Mouse (Mus musculus) gastrocnemius, postnatal 14 days (tissue): ENCODE measurements around the gene Hipk1. TPM values are rescaled to one million over a fixed set of nuclear protein-coding genes. Genes with fewer than 3 reads are reported as not detected.
A peak's percentile ranks its signal among the peaks of the same experiment; 100 is the strongest.
"Not testable (repeated sequence)": the region's sequence is repeated elsewhere in the genome, so short reads cannot be mapped to it uniquely, and the experiment has no call there.

Experiments used
- DNase-seq: peaks from one replicate; pipeline ENCODE4 v3.0.0; 2021; ENCODE audit warnings: mixed read lengths
- intact Hi-C: fragments of 180-260 bp; cut with DNase I; formaldehyde crosslinking; loops from one replicate; pipeline ENCODE4 v1.15.1; 2025; ENCODE audit warnings: low total_unique reads
- total RNA-seq, 2 experiments: library from RNA; stranded (reverse); gene quantifications; 2 replicates each; pipeline ENCODE4 v1.2.3; 2021

The Hipk1 gene
- total RNA-seq, 2 experiments from 2014 or later = 45.8 to 71.0 TPM

DNA sequence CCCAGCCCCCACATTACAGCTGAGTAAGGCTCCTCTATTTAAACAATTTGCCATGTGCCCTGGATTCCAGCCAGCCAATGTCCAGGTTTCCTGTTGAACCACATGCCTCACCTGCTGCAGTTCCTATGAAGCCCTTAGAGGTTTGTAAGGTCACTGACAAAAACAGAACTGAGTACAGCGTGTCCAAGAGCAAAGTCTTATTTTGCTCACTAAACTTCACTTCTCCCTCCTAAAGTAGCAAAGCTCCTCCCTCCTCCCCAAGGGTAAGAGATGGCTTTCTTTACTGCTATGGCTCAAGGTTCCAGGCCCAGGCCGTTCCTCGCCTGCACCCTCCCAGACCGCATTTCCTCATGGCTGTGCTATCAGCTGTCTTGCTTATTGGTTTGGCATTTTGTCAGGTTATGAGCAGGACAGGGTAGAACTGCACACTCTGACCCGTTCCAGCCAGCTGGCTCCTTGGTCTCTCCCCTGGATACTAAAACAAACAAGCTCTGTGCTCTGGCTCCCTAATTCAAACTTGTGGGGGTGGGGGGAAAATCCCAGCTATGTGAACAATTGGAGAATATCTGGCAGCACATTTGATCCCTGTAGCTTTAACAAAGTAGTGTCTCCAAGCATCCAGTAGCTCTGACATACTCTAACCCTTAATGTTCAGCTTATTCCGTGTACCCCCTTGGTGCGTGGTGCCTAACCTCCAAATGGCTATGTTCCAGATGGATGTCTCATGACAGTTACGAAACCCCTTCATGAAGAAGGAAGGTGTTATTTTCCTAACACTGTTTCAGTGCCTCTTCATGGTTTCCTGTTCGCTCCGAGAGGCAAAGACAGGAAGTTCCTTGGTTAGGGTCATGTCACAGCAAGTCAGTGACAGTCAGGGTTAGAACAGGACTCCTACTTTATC is 10.5 kb upstream of the Hipk1 start:
- DNase-seq = peak; percentile 76
- intact Hi-C loops = no loop called here

DNA sequence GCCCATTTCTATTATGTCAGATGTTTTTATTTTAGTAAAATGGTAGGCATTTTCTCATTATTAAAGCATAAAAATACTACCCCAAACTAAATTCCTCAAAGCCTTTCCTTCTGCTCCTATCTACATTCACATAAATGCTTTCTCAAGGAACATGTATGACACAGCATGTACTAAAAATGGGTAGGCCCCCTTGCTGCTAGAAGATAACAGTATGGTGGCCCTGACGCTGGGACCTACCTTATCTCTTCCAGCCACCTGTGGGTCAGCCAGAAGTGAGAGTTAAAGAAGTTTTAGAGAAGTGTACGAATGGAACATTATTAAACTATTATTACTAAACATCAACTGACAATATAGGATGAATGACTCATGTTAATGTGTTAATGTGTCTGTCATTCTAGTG is 8.1 kb upstream of the Hipk1 start:
- intact Hi-C loops = no loop called here
- DNase-seq = no peak

DNA sequence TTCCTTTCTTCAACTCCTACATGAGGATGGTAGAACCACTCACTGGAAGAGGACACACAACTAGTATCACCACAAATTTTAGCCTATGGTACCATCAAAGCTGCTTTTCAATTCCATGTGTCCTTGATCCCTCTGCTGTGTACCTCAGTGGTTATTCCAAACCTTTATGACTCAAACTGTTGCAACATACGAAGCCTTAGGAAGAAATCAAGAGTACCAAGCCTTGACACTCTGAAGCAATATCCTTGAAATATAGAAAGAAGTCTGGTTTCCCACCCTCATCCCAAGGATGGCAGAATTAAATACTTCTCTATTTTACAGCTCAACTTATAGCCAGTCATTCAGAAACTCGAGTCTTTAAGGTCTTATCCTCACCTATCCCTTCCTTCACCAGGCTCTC is 5.0 kb upstream of the Hipk1 start:
- DNase-seq = no peak
- intact Hi-C loops = no loop called here

DNA sequence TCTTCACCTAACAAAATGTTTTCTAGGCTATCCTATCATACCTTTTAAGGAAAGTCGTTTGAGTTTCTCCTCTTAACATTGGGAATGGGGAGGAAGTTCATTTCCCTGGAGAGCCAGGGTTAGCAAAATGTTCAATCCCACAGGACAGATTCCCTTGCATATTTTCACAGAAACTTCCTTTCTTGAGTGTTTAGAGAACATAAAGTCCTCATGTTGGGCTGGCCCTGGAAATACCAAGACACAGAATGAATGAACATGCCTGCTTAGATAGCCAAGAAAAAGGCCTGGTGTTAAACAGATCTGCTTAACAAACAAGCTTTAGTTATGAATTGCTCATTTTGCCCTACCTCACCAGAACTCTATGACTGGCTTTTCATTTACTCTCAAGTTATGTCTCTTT is 1.2 kb upstream of the Hipk1 start:
- intact Hi-C loops = no loop called here
- no peak for DNase-seq

DNA sequence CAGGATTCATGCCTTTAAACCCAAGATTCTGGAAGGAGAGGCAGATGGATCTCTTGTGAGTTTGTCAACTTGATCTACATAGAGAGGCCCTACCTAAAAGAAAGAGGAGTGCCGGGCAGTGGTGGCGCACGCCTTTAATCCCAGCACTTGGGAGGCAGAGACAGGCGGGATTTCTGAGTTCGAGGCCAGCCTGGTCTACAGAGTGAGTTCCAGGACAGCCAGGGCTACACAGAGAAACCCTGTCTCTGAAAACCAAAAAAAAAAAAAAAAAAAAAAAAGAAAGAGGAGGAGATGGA is 696 bp upstream of the Hipk1 start:
- intact Hi-C loops, DNase-seq: not testable (repeated sequence)

DNA sequence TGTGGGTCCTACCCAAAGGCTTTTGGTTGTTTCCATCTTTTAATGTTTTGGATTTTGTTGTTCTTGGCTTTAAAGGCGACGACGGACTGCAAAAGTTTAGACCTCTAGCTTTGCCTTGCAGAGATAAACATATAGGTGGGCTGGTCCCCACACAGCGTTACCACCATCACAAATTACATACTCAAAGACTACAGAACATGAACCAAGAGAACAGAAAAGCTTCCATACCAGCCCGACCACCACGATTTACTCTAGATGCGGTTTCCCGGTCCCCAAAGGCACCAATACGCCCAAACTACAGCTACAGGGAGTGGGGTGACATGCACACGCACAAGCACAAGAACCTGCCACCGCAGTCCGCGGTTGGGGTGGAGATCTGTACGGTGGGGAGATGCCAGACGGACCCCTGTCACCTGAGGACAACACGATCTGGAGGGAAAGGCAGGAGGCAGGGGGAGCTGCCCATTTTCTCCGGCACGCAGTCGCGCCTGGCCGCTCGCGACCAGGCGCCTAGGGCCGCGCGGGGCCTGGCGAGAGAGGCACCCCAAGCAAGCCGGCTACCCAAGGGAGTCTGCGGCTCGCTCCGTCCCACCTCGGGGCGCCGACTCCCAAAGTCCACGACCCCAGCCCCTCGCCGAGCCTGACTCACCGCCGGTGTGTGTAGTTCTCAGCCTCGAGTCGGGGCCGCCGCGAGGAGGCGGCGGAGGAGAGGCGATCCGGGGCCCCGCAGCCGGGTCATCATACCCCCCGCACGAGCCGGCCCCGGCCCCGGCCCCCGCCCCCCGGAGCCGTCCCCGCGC is 817 bp downstream of the Hipk1 start:
- intact Hi-C loops = no loop called here

DNA sequence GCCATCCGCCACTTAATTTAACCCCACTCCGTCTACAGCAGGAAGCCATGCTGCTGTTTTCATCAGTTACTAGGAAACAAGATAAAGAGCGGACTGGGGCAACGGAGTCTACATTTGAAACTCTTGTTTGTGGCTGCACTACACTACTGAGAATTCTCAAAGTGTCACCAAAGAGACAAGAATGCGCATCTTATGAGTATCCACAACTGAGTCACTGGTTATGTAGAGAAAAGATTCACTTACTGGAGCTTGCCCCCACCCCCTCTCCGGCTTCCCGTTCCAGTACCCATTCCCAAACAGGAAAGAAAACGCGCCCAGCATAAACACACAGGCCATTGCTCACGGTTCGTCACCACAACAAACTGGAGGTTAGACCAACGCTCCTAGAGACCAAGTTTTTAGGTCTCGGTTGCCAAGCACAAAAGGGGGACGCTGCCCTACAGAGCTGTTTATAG is 1.4 kb downstream of the Hipk1 start:
- DNase-seq = no peak
- intact Hi-C loops = no loop called here

More for the DNA sequence above, 817 bp downstream of the Hipk1 start:
- peak; percentile 34 for DNase-seq

DNA sequence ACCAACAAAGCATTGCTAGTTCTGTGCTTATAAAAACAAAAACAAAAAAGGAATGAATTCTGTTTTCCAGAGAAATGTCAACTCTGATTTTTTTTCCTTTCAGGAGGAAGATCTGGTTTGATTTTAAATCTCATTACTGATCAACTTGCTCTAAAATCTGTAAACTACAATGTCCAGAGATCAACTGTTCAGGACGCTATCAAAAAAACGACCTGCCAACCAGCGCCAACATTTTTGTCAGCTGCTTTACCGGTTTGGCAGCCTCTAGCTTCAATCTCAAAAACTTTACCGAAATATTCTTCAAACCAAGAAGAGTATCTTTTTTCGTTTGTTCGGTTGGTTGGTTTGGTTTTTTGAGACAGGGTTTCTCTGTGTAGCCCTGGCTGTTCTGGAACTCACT is 2.3 kb downstream of the Hipk1 start:
- DNase-seq = no peak
- intact Hi-C loops = no loop called here

DNA sequence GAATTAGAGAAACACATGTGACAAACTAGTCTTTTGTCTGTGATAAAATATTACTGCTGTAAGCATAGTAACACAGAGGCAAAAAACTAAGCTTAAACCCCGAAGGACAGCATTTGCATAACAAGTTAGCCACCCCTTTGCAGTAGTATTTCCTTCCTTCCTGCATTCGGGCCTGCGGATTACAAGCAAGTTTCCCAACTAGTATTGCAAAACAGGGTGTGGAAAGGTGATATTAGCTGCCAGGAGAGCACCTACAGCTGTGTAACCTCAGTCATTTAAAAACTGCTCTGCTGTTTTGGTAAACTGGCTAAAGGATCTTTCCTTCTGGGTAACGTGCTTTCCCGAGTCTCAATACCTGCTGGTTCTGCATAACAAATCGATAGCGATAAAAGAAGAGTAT is 4.1 kb downstream of the Hipk1 start:
- intact Hi-C loops = no loop called here
- no peak for DNase-seq

DNA sequence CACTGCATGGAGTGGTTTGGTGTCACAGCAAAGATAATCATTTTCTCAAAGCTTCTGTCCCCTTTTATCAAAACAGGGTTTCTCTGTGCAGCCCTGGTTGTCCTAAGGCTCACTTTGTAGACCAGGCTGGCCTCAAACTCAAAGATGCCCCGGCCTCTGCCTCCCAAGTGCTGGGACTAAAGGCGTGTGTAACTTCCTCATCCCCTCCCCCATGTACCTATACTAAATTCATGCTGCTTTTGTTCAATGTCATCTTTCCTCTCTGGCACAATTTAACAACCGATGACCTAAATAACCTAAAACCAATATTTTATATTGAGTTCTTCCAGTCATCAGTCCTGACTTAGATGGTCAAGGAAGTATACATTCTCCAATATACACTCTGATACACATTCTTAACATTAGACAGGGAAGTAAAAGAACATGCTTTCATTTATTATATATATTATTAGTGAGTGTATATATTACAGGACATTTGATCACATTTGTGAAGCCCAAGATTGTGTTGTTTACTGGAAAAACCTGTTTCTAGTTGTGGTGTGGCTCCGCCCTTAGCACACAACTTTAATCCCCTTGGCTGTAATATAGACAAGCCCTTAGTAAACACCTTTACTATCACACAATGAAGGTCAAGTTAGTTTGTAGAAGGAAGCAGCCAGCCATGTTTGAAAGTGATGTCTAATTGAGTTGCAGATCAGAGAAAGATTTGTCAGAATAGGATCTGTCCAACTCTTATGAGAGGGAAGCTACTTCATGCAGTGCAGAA is 8.3 kb downstream of the Hipk1 start:
- intact Hi-C loops = no loop called here
- DNase-seq = no peak

DNA sequence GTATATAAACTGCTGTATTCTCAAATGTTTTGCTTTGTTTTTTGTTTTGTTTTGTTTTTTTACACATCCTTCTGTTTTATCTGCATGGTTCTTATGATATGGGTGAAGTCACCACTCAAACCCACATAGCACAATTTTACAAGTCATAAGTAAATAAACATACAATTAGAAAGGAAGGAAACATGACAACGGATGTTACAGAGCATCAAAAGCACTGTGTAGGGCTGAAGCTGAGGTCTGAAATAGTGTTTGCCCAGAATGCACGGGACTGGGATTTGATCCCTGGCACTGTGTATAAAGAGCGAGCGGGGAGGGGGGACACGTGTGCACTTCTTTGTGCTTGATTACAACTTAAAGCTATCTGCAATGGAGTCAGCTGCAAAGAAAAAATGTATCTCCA is 10.6 kb downstream of the Hipk1 start:
- intact Hi-C loops = no loop called here
- DNase-seq = no peak

DNA sequence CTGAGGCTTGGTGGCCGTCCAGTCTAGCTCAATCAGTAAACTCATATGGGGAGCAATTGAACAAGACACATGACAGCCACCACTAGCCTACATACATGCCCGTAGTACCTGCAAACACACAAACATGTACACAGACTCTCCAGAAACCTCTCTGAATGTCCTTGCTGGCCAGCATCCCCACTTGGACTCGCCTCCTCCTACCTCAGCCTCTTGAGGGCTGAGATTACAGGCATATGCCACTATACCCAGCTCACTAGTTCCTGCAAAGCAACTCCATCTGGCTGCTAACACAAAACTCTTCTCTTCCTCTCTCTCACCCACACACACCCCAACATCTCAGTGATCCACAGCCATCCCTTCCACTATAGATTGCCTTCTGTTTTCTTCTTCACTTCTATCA is 11.1 kb downstream of the Hipk1 start:
- no peak for DNase-seq
- intact Hi-C loops = no loop called here

DNA sequence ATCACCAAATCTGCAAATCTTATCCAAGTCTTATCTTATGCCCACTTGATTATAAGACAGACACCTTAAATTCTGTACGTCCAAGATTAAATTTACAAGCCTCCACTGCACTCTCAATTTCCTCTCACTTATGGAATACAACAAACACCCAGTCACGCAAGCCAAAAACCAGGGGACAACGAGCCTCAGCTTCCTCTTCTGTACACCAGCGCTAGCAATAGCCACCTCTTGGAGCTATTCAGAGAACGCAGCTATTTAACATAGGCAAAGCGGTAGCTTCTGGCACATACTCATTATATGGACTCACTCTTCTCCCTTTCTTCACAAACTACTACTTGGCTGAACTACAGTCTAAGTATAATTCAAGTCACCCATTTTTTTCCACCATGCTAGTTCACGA is 12.2 kb downstream of the Hipk1 start:
- DNase-seq = no peak
- intact Hi-C loops = no loop called here

DNA sequence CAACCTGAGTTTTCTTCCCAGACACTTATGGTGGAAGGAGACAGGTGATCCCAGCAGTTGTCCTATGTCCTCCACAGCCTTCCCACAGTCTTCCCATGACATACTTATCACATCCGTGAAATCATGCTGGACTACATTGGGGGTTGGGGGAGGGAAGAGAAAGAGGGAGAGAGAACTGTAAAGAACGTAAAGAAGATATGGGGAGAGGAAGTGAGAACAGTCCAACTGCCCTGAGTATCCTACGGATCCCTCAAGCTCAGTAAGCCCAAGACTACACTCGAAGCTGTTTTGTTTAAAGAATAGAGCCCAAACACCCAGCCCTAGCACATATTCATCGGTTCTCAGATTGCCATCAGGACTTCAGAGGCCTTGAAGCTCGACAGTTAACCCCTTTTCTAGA is 12.7 kb downstream of the Hipk1 start:
- DNase-seq = no peak
- intact Hi-C loops = no loop called here

DNA sequence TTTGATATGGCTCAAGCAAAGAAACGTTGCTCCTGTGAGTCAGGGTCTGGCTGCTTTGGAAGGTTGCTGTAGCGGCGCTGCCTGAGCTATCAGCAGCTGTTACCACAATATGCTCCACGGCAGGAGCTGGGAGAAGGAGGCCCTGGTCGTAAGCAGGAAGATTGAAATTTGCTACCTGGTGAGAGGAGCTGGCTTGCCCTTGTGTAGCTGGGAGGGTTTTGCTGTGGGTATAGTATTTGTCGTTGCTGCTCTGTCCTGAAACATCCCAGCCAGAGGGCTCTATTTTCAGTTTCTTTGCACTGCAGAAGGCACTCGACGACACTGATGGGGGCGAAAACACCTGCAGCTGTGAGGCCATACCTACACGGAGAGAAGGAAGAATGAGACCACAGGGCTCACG is 13.4 kb downstream of the Hipk1 start:
- no peak for DNase-seq
- intact Hi-C loops = no loop called here

DNA sequence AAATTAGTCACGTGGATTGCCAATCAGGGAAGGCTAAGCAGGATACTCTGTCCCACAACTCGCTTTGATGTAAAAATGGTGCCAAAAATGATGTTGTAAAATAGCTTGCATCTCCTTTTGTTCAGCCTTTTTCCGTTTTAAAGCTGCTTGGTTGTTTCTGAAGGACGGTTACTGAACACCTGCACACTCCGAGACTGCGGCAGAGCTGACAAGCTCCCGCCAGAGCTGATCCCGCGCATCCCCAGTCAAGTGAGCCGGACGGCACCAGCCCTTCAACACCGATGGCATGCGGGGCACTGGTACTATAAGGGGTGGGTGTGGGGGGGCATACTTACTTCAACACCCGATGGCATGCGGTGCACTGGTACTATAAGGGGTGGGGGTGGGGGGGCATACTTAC is 17.4 kb downstream of the Hipk1 start:
- no peak for DNase-seq
- intact Hi-C loops = no loop called here

DNA sequence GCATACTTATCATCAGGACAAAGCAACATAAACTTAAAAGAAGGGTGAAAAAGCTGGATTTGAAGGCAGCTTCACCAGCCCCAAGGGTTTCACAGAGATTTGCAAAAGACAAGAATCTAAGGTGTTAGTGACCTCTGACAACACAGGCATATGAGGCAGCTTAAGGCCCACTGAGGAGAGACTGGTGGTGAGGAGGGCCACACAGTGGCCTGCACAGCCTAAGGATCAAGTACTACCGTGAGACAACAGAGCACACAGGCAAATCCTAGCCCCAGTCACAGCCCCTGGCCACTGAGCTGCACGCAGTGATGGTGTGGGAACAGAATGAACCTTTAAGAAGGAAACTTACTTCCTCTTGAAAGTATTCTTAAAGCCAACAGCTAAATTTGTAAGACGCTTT is 17.9 kb downstream of the Hipk1 start:
- intact Hi-C loops = no loop called here
- no peak for DNase-seq

DNA sequence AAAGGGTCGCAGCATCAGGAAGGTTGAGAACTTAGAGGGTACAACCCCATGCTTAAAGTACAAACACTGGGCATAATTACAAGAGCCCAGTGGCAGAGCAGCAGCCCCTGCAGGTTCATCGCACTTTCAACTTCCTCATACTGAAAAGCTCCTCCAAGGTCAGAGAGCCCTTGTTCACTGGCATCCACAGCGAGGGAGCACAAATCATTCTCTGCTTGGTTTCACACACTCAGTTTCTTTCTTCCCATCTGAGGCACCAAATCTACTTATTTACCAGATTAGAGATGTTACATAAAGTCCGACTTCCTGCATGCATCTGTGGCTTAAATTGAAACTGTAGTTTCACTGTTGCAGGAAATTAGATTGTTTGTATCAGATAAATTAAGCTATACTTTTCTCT is 18.5 kb downstream of the Hipk1 start:
- intact Hi-C loops = no loop called here
- DNase-seq = no peak

DNA sequence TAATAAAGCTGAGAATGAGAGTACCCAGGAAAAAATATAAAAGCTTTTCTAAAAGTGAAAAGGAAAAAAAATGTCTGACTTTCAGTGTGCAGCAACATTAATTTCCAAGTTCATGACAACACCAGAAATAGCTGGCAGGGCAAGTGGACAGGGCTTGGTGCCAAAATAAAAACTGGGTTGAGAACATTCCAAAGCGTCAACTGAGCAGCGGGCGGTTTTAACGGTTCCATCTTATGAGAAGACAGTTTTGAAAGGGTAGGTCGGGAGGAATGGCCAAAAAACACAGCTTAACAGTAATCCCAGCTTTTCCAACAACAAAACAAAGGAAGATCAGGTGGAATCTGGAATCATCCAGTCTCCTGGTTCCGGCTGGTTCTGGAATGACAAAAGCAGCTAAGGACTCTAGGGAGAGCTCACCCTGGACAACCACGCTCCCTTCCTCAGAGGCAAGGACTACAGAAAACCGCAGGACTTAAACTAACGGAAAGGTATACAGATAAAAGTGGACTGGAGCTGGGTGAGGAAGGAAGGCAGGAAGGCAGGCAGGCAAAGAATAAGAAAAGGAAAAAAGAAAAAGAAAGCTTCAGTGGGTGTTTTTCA is 19.7 kb downstream of the Hipk1 start:
- intact Hi-C loops = no loop called here
- DNase-seq = peak; percentile 59

DNA sequence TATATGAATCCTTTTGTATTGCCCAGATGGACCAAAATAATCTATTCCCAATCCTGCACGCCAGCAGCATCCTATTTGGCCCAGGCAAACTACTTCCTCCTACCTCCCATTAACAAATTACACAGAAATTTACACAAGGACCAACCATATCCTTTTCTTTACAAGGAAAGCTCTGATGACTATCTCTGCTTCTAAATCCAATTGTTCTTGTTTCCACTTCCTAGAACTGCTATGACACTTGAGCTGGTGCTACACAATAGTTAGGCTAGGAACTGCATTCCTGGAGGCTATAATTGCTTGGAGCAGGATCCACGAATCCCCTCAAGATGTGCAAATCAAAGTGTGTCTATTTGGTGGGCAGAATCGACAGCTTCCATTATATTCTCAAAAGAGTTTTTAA is 24.6 kb downstream of the Hipk1 start:
- DNase-seq = no peak
- intact Hi-C loops = no loop called here
